Mouse (Mus musculus) hindbrain, embryonic 13.5 days (tissue): ENCODE data around the gene Psmb8. TPM values are rescaled to one million over a fixed set of nuclear protein-coding genes. Genes with fewer than 3 reads are reported as not detected.
A peak's percentile ranks its signal among the peaks of the same experiment; 100 is the strongest.
"Not testable (repeated sequence)": the region's sequence is repeated elsewhere in the genome, so short reads cannot be mapped to it uniquely, and the experiment has no call there.

Source experiments
- ATAC-seq: fragments of 200-750 bp; cut with Nextera tagmentation; 2 replicates; pipeline ENCODE4 v1.8.0; 2017; ENCODE audit warnings: moderate TSS enrichment; ENCODE audit not compliant: low FRiP score
- H3K27ac ChIP-seq: fragments of 300-500 bp; sonication (generic); 2 replicates; pipeline ENCODE4 v1.5.1; 2015; ENCODE audit warnings: inconsistent platforms, mild to moderate bottlenecking, moderate library complexity
- H3K27me3 ChIP-seq: fragments of 300-500 bp; sonication (generic); 2 replicates; pipeline ENCODE4 v1.6.1; 2015; ENCODE audit warnings: mild to moderate bottlenecking, inconsistent platforms
- H3K36me3 ChIP-seq: fragments of 300-500 bp; sonication (generic); 2 replicates; pipeline ENCODE4 v1.6.1; 2015; ENCODE audit warnings: mild to moderate bottlenecking, inconsistent platforms
- H3K4me1 ChIP-seq: fragments of 300-500 bp; sonication (generic); replicated peaks from 2 replicates; pipeline ENCODE4 v1.6.1; 2015; ENCODE audit warnings: inconsistent platforms
- H3K4me2 ChIP-seq: fragments of 300-500 bp; sonication (generic); 2 replicates; pipeline ENCODE4 v1.6.1; 2015; ENCODE audit warnings: inconsistent platforms, mild to moderate bottlenecking, moderate library complexity
- H3K4me3 ChIP-seq: fragments of 300-500 bp; sonication (generic); 2 replicates; pipeline ENCODE4 v1.5.1; 2015; ENCODE audit warnings: mild to moderate bottlenecking, inconsistent platforms
- H3K9ac ChIP-seq: fragments of 300-500 bp; sonication (generic); 2 replicates; pipeline ENCODE4 v1.6.1; 2015; ENCODE audit warnings: mild to moderate bottlenecking, inconsistent platforms
- H3K9me3 ChIP-seq: fragments of 300-500 bp; sonication (generic); 2 replicates; pipeline ENCODE4 v1.6.1; 2016; ENCODE audit warnings: inconsistent platforms
- WGBS: fragments of 180-500 bp; shearing (Covaris S2); methylation state at CpG from one replicate; pipeline ENCODE4 v1.1.7; 2015; 5-methylcytosine and 5-hydroxymethylcytosine counted together
- polyA plus RNA-seq: library from polyadenylated mRNA; unstranded; fragments of >200 nt; fragmentation: Nextera tagmentation; extraction: Ambion mirVana; gene quantifications from 2 replicates; pipeline ENCODE4 v1.2.1, GENCODE M21; 2015

The Psmb8 gene
- polyA plus RNA-seq, 1 experiment from 2014 or later: 3.7 TPM

GRCm38 (mm10) chr17:34206731-34207130, 9.2 kb downstream of the Psmb8 start:
- H3K27me3 ChIP-seq: peaks cover 79% of the 10 kb centered on the region

GRCm38 (mm10) chr17:34207456-34207855, 9.9 kb downstream of the Psmb8 start:
- peaks cover 14% of the 10 kb centered on the region for H3K4me1 ChIP-seq
- no peaks in the 10 kb centered on the region for H3K9me3 ChIP-seq
- H3K36me3 ChIP-seq: no peaks in the 10 kb centered on the region
- H3K4me2 ChIP-seq: no peak overlapping the region
- ATAC-seq: no peak
- WGBS: 59% methylated on average over 3 of the region's 3 CpGs
- H3K27me3 ChIP-seq: peaks cover 84% of the 10 kb centered on the region
- H3K27ac ChIP-seq: no peak overlapping the region
- no peak overlapping the region for H3K9ac ChIP-seq
- H3K4me3 ChIP-seq: no peak overlapping the region

More at GRCm38 (mm10) chr17:34206731-34207130, 9.2 kb downstream of the Psmb8 start:
- Histone ChIP-seq H3K4me2 (no peak overlapping the region), H3K27ac (no peak overlapping the region), H3K4me3 (no peak overlapping the region), H3K9ac (no peak overlapping the region), H3K36me3 (no peaks in the 10 kb centered on the region), H3K9me3 (no peaks in the 10 kb centered on the region), H3K4me1 (peaks cover 10% of the 10 kb centered on the region)
- 92% methylated on average over 5 of the region's 5 CpGs for WGBS
- no peak for ATAC-seq

GRCm38 (mm10) chr17:34207866-34208265, 10.3 kb downstream of the Psmb8 start:
- Histone ChIP-seq H3K36me3 (no peaks in the 10 kb centered on the region), H3K27ac (no peak overlapping the region), H3K4me2 (no peak overlapping the region), H3K9ac (no peak overlapping the region), H3K27me3 (peaks cover 86% of the 10 kb centered on the region), H3K4me3 (no peak overlapping the region), H3K4me1 (peaks cover 14% of the 10 kb centered on the region), H3K9me3 (no peaks in the 10 kb centered on the region)
- ATAC-seq: no peak
- 98% methylated on average over 9 of the region's 9 CpGs for WGBS

GRCm38 (mm10) chr17:34208421-34208820, 10.9 kb downstream of the Psmb8 start:
- Histone ChIP-seq H3K4me1 (peaks cover 14% of the 10 kb centered on the region), H3K4me2 (no peak overlapping the region), H3K36me3 (no peaks in the 10 kb centered on the region), H3K4me3 (no peak overlapping the region), H3K9me3 (no peaks in the 10 kb centered on the region), H3K27me3 (peaks cover 86% of the 10 kb centered on the region), H3K27ac (no peak overlapping the region), H3K9ac (no peak overlapping the region)
- WGBS: 29% methylated on average over 10 of the region's 10 CpGs
- no peak for ATAC-seq

- ATAC-seq: no peak
- Histone ChIP-seq H3K9me3 (no peaks in the 10 kb centered on the region), H3K4me1 (peaks cover 10% of the 10 kb centered on the region), H3K36me3 (no peaks in the 10 kb centered on the region), H3K27me3 (peaks cover 89% of the 10 kb centered on the region), H3K4me3 (no peak overlapping the region), H3K27ac (no peak overlapping the region), H3K4me2 (no peak overlapping the region), H3K9ac (no peak overlapping the region)
- WGBS: 52% methylated on average over 3 of the region's 3 CpGs
Observed at GRCm38 (mm10) chr17:34209680-34210079, 12.2 kb downstream of the Psmb8 start.

GRCm38 (mm10) chr17:34210599-34210998, 13.1 kb downstream of the Psmb8 start:
- Histone ChIP-seq H3K36me3 (no peaks in the 10 kb centered on the region), H3K9me3 (no peaks in the 10 kb centered on the region), H3K27me3 (peaks cover 88% of the 10 kb centered on the region), H3K9ac (no peak overlapping the region), H3K4me3 (no peak overlapping the region), H3K27ac (no peak overlapping the region), H3K4me2 (no peak overlapping the region), H3K4me1 (peaks cover 6% of the 10 kb centered on the region)
- 80% methylated on average over 3 of the region's 3 CpGs for WGBS
- no peak for ATAC-seq

GRCm38 (mm10) chr17:34211746-34212365, 14.3 kb downstream of the Psmb8 start:
- H3K4me2 ChIP-seq: 0 out of 2 replicates have a peak overlapping the region, but pooled peaks have one; percentile 19
- WGBS: 23% methylated on average over 23 of the region's 23 CpGs
- peaks cover 80% of the 10 kb centered on the region for H3K27me3 ChIP-seq
- H3K4me3 ChIP-seq: no peak overlapping the region
- H3K9ac ChIP-seq: peak overlapping the region; percentile 49; the same call in 1 of the 2 replicates
- peaks cover 6% of the 10 kb centered on the region for H3K4me1 ChIP-seq
- H3K27ac ChIP-seq: no peak overlapping the region
- ATAC-seq: no peak
- H3K9me3 ChIP-seq: no peaks in the 10 kb centered on the region
- no peaks in the 10 kb centered on the region for H3K36me3 ChIP-seq

GRCm38 (mm10) chr17:34213936-34214335, 16.4 kb downstream of the Psmb8 start:
- Histone ChIP-seq H3K4me3 (peak overlapping the region; percentile 1; the same call in 1 of the 2 replicates), H3K4me1 (peaks cover 6% of the 10 kb centered on the region), H3K36me3 (no peaks in the 10 kb centered on the region), H3K27ac (no peak overlapping the region), H3K9ac (peak overlapping the region; percentile 29), H3K27me3 (peaks cover 64% of the 10 kb centered on the region), H3K4me2 (peak overlapping the region; percentile 26), H3K9me3 (no peaks in the 10 kb centered on the region)
- no peak for ATAC-seq
- WGBS: 56% methylated on average over 21 of the region's 21 CpGs

- Histone ChIP-seq H3K4me1 (peaks cover 6% of the 10 kb centered on the region), H3K27ac (no peak overlapping the region), H3K9ac (no peak overlapping the region), H3K36me3 (no peaks in the 10 kb centered on the region), H3K4me2 (no peak overlapping the region), H3K27me3 (peaks cover 56% of the 10 kb centered on the region), H3K4me3 (no peak overlapping the region), H3K9me3 (no peaks in the 10 kb centered on the region)
- no peak for ATAC-seq
- WGBS: 86% methylated on average over 12 of the region's 12 CpGs
Observed at GRCm38 (mm10) chr17:34215176-34215575, 17.7 kb downstream of the Psmb8 start.

GRCm38 (mm10) chr17:34217216-34217928, 19.9 kb downstream of the Psmb8 start:
- no peak overlapping the region for H3K9ac ChIP-seq
- no peak overlapping the region for H3K27ac ChIP-seq
- ATAC-seq: no peak
- no peaks in the 10 kb centered on the region for H3K36me3 ChIP-seq
- no peaks in the 10 kb centered on the region for H3K4me1 ChIP-seq
- H3K9me3 ChIP-seq: no peaks in the 10 kb centered on the region
- no peak overlapping the region for H3K4me3 ChIP-seq
- WGBS: 91% methylated on average over 8 of the region's 8 CpGs
- no peak overlapping the region for H3K4me2 ChIP-seq
- peaks cover 35% of the 10 kb centered on the region for H3K27me3 ChIP-seq

- Histone ChIP-seq H3K4me3 (no peak overlapping the region), H3K4me2 (no peak overlapping the region), H3K4me1 (no peaks in the 10 kb centered on the region), H3K9me3 (no peaks in the 10 kb centered on the region), H3K27me3 (peaks cover 29% of the 10 kb centered on the region), H3K36me3 (no peaks in the 10 kb centered on the region), H3K9ac (no peak overlapping the region), H3K27ac (no peak overlapping the region)
- WGBS: 86% methylated on average over 5 of the region's 5 CpGs
- ATAC-seq: no peak
Observed at GRCm38 (mm10) chr17:34217986-34218385, 20.5 kb downstream of the Psmb8 start.

- 78% methylated on average over 11 of the region's 11 CpGs for whole genome bisulfite sequencing
- no peaks in the 10 kb centered on the region for H3K36me3 ChIP-seq
- H3K4me3 ChIP-seq: no peak overlapping the region
- no peak overlapping the region for H3K27ac ChIP-seq
- no peak for ATAC-seq
- H3K4me1 ChIP-seq: no peaks in the 10 kb centered on the region
- peaks cover 22% of the 10 kb centered on the region for H3K27me3 ChIP-seq
- no peaks in the 10 kb centered on the region for H3K9me3 ChIP-seq
- no peak overlapping the region for H3K9ac ChIP-seq
- no peak overlapping the region for H3K4me2 ChIP-seq
Observed at GRCm38 (mm10) chr17:34218675-34219074, 21.2 kb downstream of the Psmb8 start.

- H3K4me1 ChIP-seq, H3K4me3 ChIP-seq, H3K4me2 ChIP-seq, H3K9ac ChIP-seq, H3K27ac ChIP-seq, H3K36me3 ChIP-seq, H3K9me3 ChIP-seq, ATAC-seq: not testable (repeated sequence)
- H3K27me3 ChIP-seq: peaks cover 18% of the 10 kb centered on the region
- 97% methylated on average over 9 of the region's 11 CpGs for WGBS
Observed at GRCm38 (mm10) chr17:34219096-34219495, 21.6 kb downstream of the Psmb8 start.
